Mouse (Mus musculus): ENCODE data around the gene Carhsp1.

- TF ChIP-seq CTCF (IDR thresholded peaks at IDR 0.05) (no peak), EP300 (IDR thresholded peaks at IDR 0.05) (no peak)
Observed at GRCm38 (mm10) chr16:8714851-8715250, 42.9 kb upstream of the Carhsp1 start.
